Mouse (Mus musculus): ENCODE results near the gene Pir. TPM values are rescaled to one million over a fixed set of nuclear protein-coding genes. Genes with fewer than 3 reads are reported as not detected.
A peak's percentile ranks its signal among the peaks of the same experiment; 100 is the strongest.

The Pir gene
- polyA plus RNA-seq, 1 experiment: 3.5 TPM

- Histone ChIP-seq H3K36me3 (replicated peaks; ENCODE audit: low read length) (no peaks in the 10 kb centered on the region), H3K27me3 (replicated peaks) (peaks cover 4% of the 10 kb centered on the region), H3K9me3 (no peaks in the 10 kb centered on the region), H3K4me1 (0 out of 2 replicates have a peak, but pooled peaks cover 3% of the 10 kb centered on the region), H3K4me3 (replicated peaks) (no peak overlapping the region)
- TF ChIP-seq FLI1 (IDR thresholded peaks at IDR 0.05; ENCODE audit: low read length) (no peak), GATA1 (IDR thresholded peaks at IDR 0.05; ENCODE audit: borderline replicate concordance, low read length) (no peak)
Measured at GRCm38 (mm10) chrX:164379721-164380120, 110.5 kb downstream of the Pir start.

DNA sequence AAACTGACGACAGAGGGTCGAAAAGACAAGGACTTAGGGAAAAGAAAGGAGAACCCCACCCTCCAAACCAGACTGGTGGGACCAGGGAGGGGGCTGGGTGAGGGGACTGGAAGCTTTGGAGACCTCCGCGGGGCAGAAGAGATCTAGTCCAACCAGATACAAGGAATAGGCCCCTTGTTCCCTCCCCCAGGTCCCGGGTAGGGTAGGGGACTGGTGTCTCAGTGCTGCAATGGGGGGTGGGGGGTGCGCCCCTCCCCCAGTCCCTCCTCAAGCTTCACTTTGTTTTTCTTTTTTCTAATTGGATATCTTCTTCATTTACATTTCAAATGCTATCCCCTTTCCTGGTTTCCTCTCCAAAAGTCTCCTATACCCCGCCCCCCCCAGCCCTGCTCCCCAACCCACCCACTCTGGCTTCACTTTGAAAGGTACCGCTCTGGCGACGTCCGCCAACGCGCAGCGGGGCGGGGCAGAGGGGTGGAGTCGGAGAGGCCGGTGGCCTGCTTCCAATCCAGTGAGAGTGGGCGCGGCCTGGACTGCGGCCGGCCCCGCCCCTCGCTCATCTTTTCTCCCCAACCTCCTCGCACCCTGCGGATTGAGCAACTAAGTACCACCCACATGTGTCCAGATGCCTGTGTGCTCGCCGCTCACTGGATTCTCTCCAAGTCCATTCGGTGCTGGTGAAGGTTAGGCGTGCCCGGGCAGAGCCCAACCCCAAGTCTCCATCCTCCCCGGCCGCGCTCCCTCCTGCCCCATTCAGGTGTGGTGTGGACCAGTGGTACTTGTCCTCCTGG lies 112.6 kb downstream of the Pir start:
- Histone ChIP-seq H3K4me3 (replicated peaks) (peak overlapping the region; percentile 89), H3K4me1 (0 out of 2 replicates have a peak, but pooled peaks cover 3% of the 10 kb centered on the region), H3K9me3 (no peaks in the 10 kb centered on the region), H3K27me3 (replicated peaks) (peaks cover 4% of the 10 kb centered on the region), H3K36me3 (replicated peaks; ENCODE audit: low read length) (no peaks in the 10 kb centered on the region)
- TF ChIP-seq GATA1 (IDR thresholded peaks at IDR 0.05; ENCODE audit: borderline replicate concordance, low read length) (no peak), FLI1 (IDR thresholded peaks at IDR 0.05; ENCODE audit: low read length) (no peak)

DNA sequence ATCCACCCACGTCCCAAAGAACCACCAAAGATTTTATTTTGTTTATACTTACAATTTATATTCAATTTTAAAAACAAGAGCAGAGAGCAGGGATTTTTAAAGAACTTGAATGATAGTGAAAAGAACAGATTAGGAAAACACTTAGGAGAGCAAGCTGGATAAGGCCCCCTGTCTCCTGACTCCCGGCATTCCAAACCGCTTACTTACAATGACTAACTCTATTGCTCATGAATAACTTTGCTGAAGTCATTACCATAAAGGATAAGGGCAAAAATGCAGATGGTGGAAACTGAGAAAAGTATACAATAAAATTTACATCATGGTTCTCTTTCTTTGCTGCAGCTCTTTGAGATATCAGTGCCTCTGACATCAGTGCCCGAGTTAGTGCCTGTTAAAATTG lies 124.9 kb downstream of the Pir start:
- no peaks in the 10 kb centered on the region for H3K9me3 ChIP-seq
- H3K27me3 ChIP-seq (replicated peaks): peaks cover 9% of the 10 kb centered on the region
- no peak for TF ChIP-seq FLI1 (IDR thresholded peaks at IDR 0.05; ENCODE audit: low read length)
- H3K4me3 ChIP-seq (replicated peaks): no peak overlapping the region
- H3K36me3 ChIP-seq (replicated peaks; ENCODE audit: low read length): no peaks in the 10 kb centered on the region
- H3K4me1 ChIP-seq: 0 out of 2 replicates have a peak, but pooled peaks cover 4% of the 10 kb centered on the region

DNA sequence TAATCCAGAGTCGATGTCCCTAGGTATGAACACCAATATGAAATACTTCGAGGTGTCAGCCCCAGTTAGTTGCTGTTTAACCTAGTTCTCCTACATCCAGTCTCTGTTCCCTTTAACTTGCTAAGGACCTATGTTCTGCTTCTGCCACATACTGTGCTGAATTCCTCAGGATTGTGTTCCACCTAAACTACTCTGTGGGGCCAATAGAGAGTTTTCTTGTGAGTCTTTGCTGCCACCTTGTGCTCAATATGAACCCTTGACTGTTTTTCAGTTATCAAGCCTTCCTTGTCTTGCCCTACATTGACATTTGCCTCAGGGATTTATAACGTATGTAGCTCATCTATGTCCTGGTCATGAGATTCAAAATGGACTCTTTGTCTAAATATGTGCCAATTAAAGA lies 129.3 kb downstream of the Pir start:
- Histone ChIP-seq H3K9me3 (no peaks in the 10 kb centered on the region), H3K4me3 (replicated peaks) (no peak overlapping the region), H3K36me3 (replicated peaks; ENCODE audit: low read length) (no peaks in the 10 kb centered on the region), H3K27me3 (replicated peaks) (peaks cover 4% of the 10 kb centered on the region), H3K4me1 (0 out of 2 replicates have a peak, but pooled peaks cover 4% of the 10 kb centered on the region)
- TF ChIP-seq GATA1 (IDR thresholded peaks at IDR 0.05; ENCODE audit: borderline replicate concordance, low read length): no peak
- TF ChIP-seq FLI1 (IDR thresholded peaks at IDR 0.05; ENCODE audit: low read length): no peak

- H3K4me3 ChIP-seq (replicated peaks): no peak overlapping the region
- H3K36me3 ChIP-seq (replicated peaks; ENCODE audit: low read length): no peaks in the 10 kb centered on the region
- no peaks in the 10 kb centered on the region for H3K9me3 ChIP-seq
- H3K27me3 ChIP-seq (replicated peaks): peaks cover 5% of the 10 kb centered on the region
- no peak for TF ChIP-seq FLI1 (IDR thresholded peaks at IDR 0.05; ENCODE audit: low read length)
- TF ChIP-seq GATA1 (IDR thresholded peaks at IDR 0.05; ENCODE audit: borderline replicate concordance, low read length): no peak
- H3K4me1 ChIP-seq: no peaks in the 10 kb centered on the region
Measured at GRCm38 (mm10) chrX:164405080-164405649, 136.0 kb downstream of the Pir start.

- H3K36me3 ChIP-seq (replicated peaks; ENCODE audit: low read length): no peaks in the 10 kb centered on the region
- peaks cover 5% of the 10 kb centered on the region for H3K27me3 ChIP-seq (replicated peaks)
- no peaks in the 10 kb centered on the region for H3K9me3 ChIP-seq
- H3K4me1 ChIP-seq: no peaks in the 10 kb centered on the region
- no peak overlapping the region for H3K4me3 ChIP-seq (replicated peaks)
- no peak for TF ChIP-seq FLI1 (IDR thresholded peaks at IDR 0.05; ENCODE audit: low read length)
- no peak for TF ChIP-seq GATA1 (IDR thresholded peaks at IDR 0.05; ENCODE audit: borderline replicate concordance, low read length)
Measured at GRCm38 (mm10) chrX:164406133-164407022, 137.2 kb downstream of the Pir start.

GRCm38 (mm10) chrX:164408301-164408927 lies 139.2 kb downstream of the Pir start:
- no peaks in the 10 kb centered on the region for H3K9me3 ChIP-seq
- H3K4me1 ChIP-seq: no peaks in the 10 kb centered on the region
- no peak for TF ChIP-seq FLI1 (IDR thresholded peaks at IDR 0.05; ENCODE audit: low read length)
- no peak for TF ChIP-seq GATA1 (IDR thresholded peaks at IDR 0.05; ENCODE audit: borderline replicate concordance, low read length)
- peaks cover 7% of the 10 kb centered on the region for H3K27me3 ChIP-seq (replicated peaks)
- H3K36me3 ChIP-seq (replicated peaks; ENCODE audit: low read length): no peaks in the 10 kb centered on the region
- H3K4me3 ChIP-seq (replicated peaks): no peak overlapping the region

DNA sequence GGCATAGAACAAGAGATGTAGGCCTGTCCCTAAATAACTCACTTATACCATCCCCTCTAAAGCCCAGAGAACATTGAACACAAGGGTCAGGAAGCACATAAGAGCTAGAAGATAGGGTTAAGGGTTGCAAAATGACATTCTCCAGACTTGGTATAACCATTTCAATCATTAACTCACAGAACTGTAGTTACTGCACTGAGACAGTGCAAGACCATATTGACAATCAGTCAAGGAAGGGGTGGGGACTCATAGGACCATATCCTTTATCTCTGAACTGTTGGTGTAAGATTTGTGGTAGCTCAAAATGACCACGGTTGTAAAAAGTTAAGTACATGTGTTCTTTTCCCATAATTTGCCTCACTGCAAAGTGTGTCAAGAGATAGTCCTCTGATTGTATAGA lies 141.4 kb downstream of the Pir start:
- no peaks in the 10 kb centered on the region for H3K4me1 ChIP-seq
- peaks cover 9% of the 10 kb centered on the region for H3K27me3 ChIP-seq (replicated peaks)
- no peaks in the 10 kb centered on the region for H3K9me3 ChIP-seq
- TF ChIP-seq GATA1 (IDR thresholded peaks at IDR 0.05; ENCODE audit: borderline replicate concordance, low read length): no peak
- TF ChIP-seq FLI1 (IDR thresholded peaks at IDR 0.05; ENCODE audit: low read length): no peak
- H3K4me3 ChIP-seq (replicated peaks): no peak overlapping the region
- no peaks in the 10 kb centered on the region for H3K36me3 ChIP-seq (replicated peaks; ENCODE audit: low read length)

GRCm38 (mm10) chrX:164416803-164417202 lies 147.6 kb downstream of the Pir start:
- peaks cover 6% of the 10 kb centered on the region for H3K27me3 ChIP-seq (replicated peaks)
- no peaks in the 10 kb centered on the region for H3K9me3 ChIP-seq
- H3K36me3 ChIP-seq (replicated peaks; ENCODE audit: low read length): no peaks in the 10 kb centered on the region
- H3K4me1 ChIP-seq: peaks cover 10% of the 10 kb centered on the region
- no peak overlapping the region for H3K4me3 ChIP-seq (replicated peaks)
- TF ChIP-seq GATA1 (IDR thresholded peaks at IDR 0.05; ENCODE audit: borderline replicate concordance, low read length) (no peak), FLI1 (IDR thresholded peaks at IDR 0.05; ENCODE audit: low read length) (no peak)
